In the genomic region with DNA sequence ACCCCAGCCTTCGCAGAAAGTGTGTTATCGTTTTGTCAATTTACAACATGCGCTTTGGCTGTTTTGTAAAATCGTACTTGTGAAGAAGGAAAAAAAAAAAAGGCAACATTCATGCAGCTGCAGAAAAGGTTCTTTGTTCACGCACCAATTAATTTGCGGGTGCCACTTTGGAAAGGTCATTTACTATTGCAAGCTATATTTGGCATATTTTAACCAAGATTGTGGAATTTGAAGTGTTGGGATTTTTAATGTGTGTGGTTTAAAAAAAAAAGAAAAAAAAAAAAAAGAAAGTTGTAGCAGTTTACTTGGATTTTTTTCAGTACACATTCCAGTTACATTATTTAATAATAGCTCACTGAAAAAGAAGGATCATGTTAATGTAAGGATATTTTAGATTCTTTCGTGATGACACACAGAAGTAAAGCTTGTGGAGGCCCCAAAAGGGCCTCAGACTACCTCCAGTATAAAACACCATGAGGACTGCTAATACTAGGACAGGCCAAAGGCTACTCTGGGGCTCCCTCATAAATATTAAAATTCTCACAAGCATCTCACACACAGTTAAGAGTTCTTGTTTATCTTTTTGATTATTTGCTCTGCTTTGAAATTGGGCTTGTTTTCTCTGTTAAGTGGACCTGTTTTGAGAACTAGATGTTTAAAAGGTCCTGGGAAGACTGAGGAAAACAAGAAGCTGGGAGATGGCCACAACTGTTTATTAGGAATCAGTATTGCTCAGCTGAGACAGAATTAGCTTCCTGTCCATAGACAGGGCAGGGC, we compare ENCODE assay signal across 8 mouse cellular contexts. TPM values are rescaled to one million over a fixed set of nuclear protein-coding genes. Genes with fewer than 3 reads are reported as not detected.
A peak's percentile ranks its signal among the peaks of the same experiment; 100 is the strongest.
DNase-seq lines count a peak whose midpoint lies in the region; ATAC-seq and TF ChIP-seq lines count a peak whose summit lies in the region.

No protein-coding gene starts in this region.

- peak overlapping the region; percentile 63 for H3K4me2 ChIP-seq in embryonic facial prominence, embryonic 12.5 days (replicated peaks)
- peak overlapping the region; percentile 86 for H3K4me2 ChIP-seq in intestine, embryonic 16.5 days (ENCODE audit: low read depth, low read length)

- no peak for DNase-seq in lung, adult 2 months
- DNase-seq in lung, postnatal 10 days = no peak
- DNase-seq in urinary bladder, adult 18-20 months (ENCODE audit: low spot score in 2 of 2) = no peak
- DNase-seq in MN1 (ENCODE audit: low spot score) = no peak
- no peak for DNase-seq in urinary bladder, postnatal 25 days (ENCODE audit: low spot score)

- peaks cover 2% of the 10 kb centered on the region for H3K4me1 ChIP-seq in lung, adult 2 months (ENCODE audit: control insufficient read depth, insufficient read depth, low read length)
- H3K4me1 ChIP-seq in embryonic facial prominence, embryonic 12.5 days = peaks cover 25% of the 10 kb centered on the region
- peaks cover 3% of the 10 kb centered on the region for H3K4me1 ChIP-seq in intestine, embryonic 16.5 days (ENCODE audit: control insufficient read depth, insufficient read depth, low read length)
- no peaks in the 10 kb centered on the region for H3K4me1 ChIP-seq in olfactory bulb, adult 2 months (ENCODE audit: control insufficient read depth, insufficient read depth, low read length)

- peaks cover 3% of the 10 kb centered on the region; the same call in 1 of the 2 replicates for H3K36me3 ChIP-seq in embryonic facial prominence, embryonic 12.5 days
- no peaks in the 10 kb centered on the region for H3K36me3 ChIP-seq in intestine, embryonic 16.5 days (ENCODE audit: control insufficient read depth, insufficient read depth, low read length)

- H3K27ac ChIP-seq in embryonic facial prominence, embryonic 12.5 days = peak overlapping the region; percentile 100
- peak overlapping the region; percentile 98 for H3K27ac ChIP-seq in intestine, embryonic 16.5 days (ENCODE audit: low read length)
- H3K27ac ChIP-seq in olfactory bulb, adult 2 months (ENCODE audit: insufficient read depth, low read depth, low read length) = peak overlapping the region; percentile 85; the same call in 1 of the 2 replicates

- no peak for TF ChIP-seq POLR2A in lung, adult 2 months (IDR thresholded peaks at IDR 0.05; ENCODE audit: borderline replicate concordance, extremely low read depth, low read depth, low read length)
- no peak for TF ChIP-seq POLR2A in olfactory bulb, adult 2 months (IDR thresholded peaks at IDR 0.05; ENCODE audit: insufficient read depth, low read depth, low read length)

- H3K4me3 ChIP-seq in lung, adult 2 months (replicated peaks; ENCODE audit: extremely low read depth, low read depth, low read length) = peak overlapping the region; percentile 53
- peak overlapping the region; percentile 76 for H3K4me3 ChIP-seq in embryonic facial prominence, embryonic 12.5 days
- H3K4me3 ChIP-seq in intestine, embryonic 16.5 days (ENCODE audit: low read length) = peak overlapping the region; percentile 79
- peak overlapping the region; percentile 63 for H3K4me3 ChIP-seq in olfactory bulb, adult 2 months (ENCODE audit: insufficient read depth, low read depth, low read length)

- no peaks in the 10 kb centered on the region for H3K27me3 ChIP-seq in embryonic facial prominence, embryonic 12.5 days
- no peaks in the 10 kb centered on the region for H3K27me3 ChIP-seq in intestine, embryonic 16.5 days (replicated peaks; ENCODE audit: control insufficient read depth, insufficient read depth, low read length)

- 6% methylated on average over 7 of the region's 7 CpGs for WGBS in lung, adult 2 months
- WGBS in embryonic facial prominence, embryonic 12.5 days = under 1% methylated on average over 7 of the region's 7 CpGs
- WGBS in intestine, embryonic 16.5 days = 3% methylated on average over 7 of the region's 7 CpGs
- 5% methylated on average over 7 of the region's 7 CpGs for WGBS in olfactory bulb, adult 2 months

- no peak for TF ChIP-seq CTCF in lung, adult 2 months (IDR thresholded peaks at IDR 0.05; ENCODE audit: insufficient read depth, low read length)
- no peak for TF ChIP-seq CTCF in olfactory bulb, adult 2 months (IDR thresholded peaks at IDR 0.05; ENCODE audit: insufficient read depth, low read depth, low read length)

- H3K9ac ChIP-seq in embryonic facial prominence, embryonic 12.5 days = peak overlapping the region; percentile 94
- peak overlapping the region; percentile 94 for H3K9ac ChIP-seq in intestine, embryonic 16.5 days (ENCODE audit: low read depth, low read length)

- no peaks in the 10 kb centered on the region for H3K9me3 ChIP-seq in embryonic facial prominence, embryonic 12.5 days
- H3K9me3 ChIP-seq in intestine, embryonic 16.5 days (ENCODE audit: control insufficient read depth, low read length) = no peaks in the 10 kb centered on the region

- ATAC-seq in embryonic facial prominence, embryonic 12.5 days (ENCODE audit: insufficient number of reproducible peaks, insufficient read depth, low FRiP score, low TSS enrichment) = no peak
- no peak for ATAC-seq in intestine, embryonic 16.5 days

RNA-seq across cellular contexts. Expression of a gene that starts 0.5 kb away (rescaled TPM):
- polyA plus RNA-seq in lung, adult 2 months (2012; rRNA removed) = 3.3 and 4.6 TPM in 2 replicates
- 66.1 and 71.3 TPM in 2 replicates for polyA plus RNA-seq in embryonic facial prominence, embryonic 12.5 days (2016; fragmentation: Nextera tagmentation; extraction: Ambion mirVana)
- polyA plus RNA-seq in intestine, embryonic 16.5 days (2015; fragmentation: Nextera tagmentation; extraction: Ambion mirVana) = 12.3 and 19.4 TPM in 2 replicates
- not detected in 2 replicates for polyA plus RNA-seq in olfactory bulb, adult 2 months (2012; ENCODE audit: insufficient read depth, insufficient read length, low replicate concordance, missing spikeins)

RNA-seq across cellular contexts. Expression of a gene that starts 22.7 kb away (rescaled TPM):
- polyA plus RNA-seq in lung, adult 2 months (2012; rRNA removed) = not detected in 2 replicates
- polyA plus RNA-seq in embryonic facial prominence, embryonic 12.5 days (2016; fragmentation: Nextera tagmentation; extraction: Ambion mirVana) = 0.67 and 1.2 TPM in 2 replicates
- 0.22 and 0.48 TPM in 2 replicates for polyA plus RNA-seq in intestine, embryonic 16.5 days (2015; fragmentation: Nextera tagmentation; extraction: Ambion mirVana)
- not detected in 2 replicates for polyA plus RNA-seq in olfactory bulb, adult 2 months (2012; ENCODE audit: insufficient read depth, insufficient read length, low replicate concordance, missing spikeins)
